Mouse (Mus musculus) lung, embryonic 15.5 days (tissue): ENCODE results near the gene Ly6g6f. TPM values are rescaled to one million over a fixed set of nuclear protein-coding genes. Genes with fewer than 3 reads are reported as not detected.

ENCODE experiments used
- ATAC-seq: fragments of 200-750 bp; cut with Nextera tagmentation; 2 replicates; pipeline ENCODE4 v1.8.0; 2017; ENCODE audit warnings: moderate number of reproducible peaks, borderline replicate concordance; ENCODE audit not compliant: low FRiP score, low TSS enrichment; ENCODE audit errors: extremely low read depth
- H3K27ac ChIP-seq: fragments of 300-500 bp; sonication (generic); 2 replicates; pipeline ENCODE4 v1.5.1; 2015; ENCODE audit warnings: moderate library complexity, mild to moderate bottlenecking, inconsistent platforms
- H3K27me3 ChIP-seq: fragments of 300-500 bp; sonication (generic); 2 replicates; pipeline ENCODE4 v1.6.1; 2015; ENCODE audit warnings: inconsistent platforms
- H3K36me3 ChIP-seq: fragments of 300-500 bp; sonication (generic); 2 replicates; pipeline ENCODE4 v1.6.1; 2015; ENCODE audit warnings: inconsistent platforms
- H3K4me1 ChIP-seq: fragments of 300-500 bp; sonication (generic); 2 replicates; pipeline ENCODE4 v1.6.1; 2015; ENCODE audit warnings: inconsistent platforms
- H3K4me2 ChIP-seq: fragments of 300-500 bp; sonication (generic); 2 replicates; pipeline ENCODE4 v1.6.1; 2015; ENCODE audit warnings: inconsistent platforms, mild to moderate bottlenecking, moderate library complexity
- H3K4me3 ChIP-seq: fragments of 300-500 bp; sonication (generic); 2 replicates; pipeline ENCODE4 v1.5.1; 2015; ENCODE audit warnings: mild to moderate bottlenecking, inconsistent platforms
- H3K9ac ChIP-seq: fragments of 300-500 bp; sonication (generic); 2 replicates; pipeline ENCODE4 v1.6.1; 2015; ENCODE audit warnings: inconsistent platforms
- H3K9me3 ChIP-seq: fragments of 300-500 bp; sonication (generic); 2 replicates; pipeline ENCODE4 v1.6.1; 2016; ENCODE audit warnings: inconsistent platforms
- WGBS: fragments of 180-500 bp; shearing (Covaris S2); methylation state at CpG from one replicate; pipeline ENCODE4 v1.1.7; 2015; 5-methylcytosine and 5-hydroxymethylcytosine counted together
- polyA plus RNA-seq: library from polyadenylated mRNA; unstranded; fragments of >200 nt; fragmentation: Nextera tagmentation; extraction: Ambion mirVana; gene quantifications from 2 replicates; pipeline ENCODE4 v1.2.1, GENCODE M21; 2015

Gene Ly6g6f
- polyA plus RNA-seq, 1 experiment from 2014 or later: 0.51 TPM

- no peaks in the 10 kb centered on the region for H3K9me3 ChIP-seq
- H3K4me2 ChIP-seq: no peak overlapping the region
- peaks cover 8% of the 10 kb centered on the region for H3K4me1 ChIP-seq
- H3K4me3 ChIP-seq: no peak overlapping the region
- no peak overlapping the region for H3K9ac ChIP-seq
- no peaks in the 10 kb centered on the region for H3K36me3 ChIP-seq
- H3K27me3 ChIP-seq: peaks cover 11% of the 10 kb centered on the region
- ATAC-seq: no peak
- peak overlapping the region; percentile 29 for H3K27ac ChIP-seq
- WGBS: 64% methylated on average over 9 of the region's 9 CpGs
Observed at GRCm38 (mm10) chr17:35071454-35071853, 14.0 kb downstream of the Ly6g6f start.

GRCm38 (mm10) chr17:35070556-35071229, 14.7 kb downstream of the Ly6g6f start:
- WGBS: 38% methylated on average over 6 of the region's 6 CpGs
- Histone ChIP-seq H3K9me3 (no peaks in the 10 kb centered on the region), H3K27ac (peak overlapping the region; percentile 71)

GRCm38 (mm10) chr17:35068213-35068914, 17.0 kb downstream of the Ly6g6f start:
- 59% methylated on average over 17 of the region's 17 CpGs for WGBS

More at GRCm38 (mm10) chr17:35070556-35071229, 14.7 kb downstream of the Ly6g6f start:
- peaks cover 13% of the 10 kb centered on the region for H3K27me3 ChIP-seq
- peak; percentile 57 for ATAC-seq
- no peaks in the 10 kb centered on the region for H3K36me3 ChIP-seq
- H3K9ac ChIP-seq: no peak overlapping the region
- peaks cover 10% of the 10 kb centered on the region for H3K4me1 ChIP-seq
- H3K4me3 ChIP-seq: no peak overlapping the region
- H3K4me2 ChIP-seq: no peak overlapping the region

GRCm38 (mm10) chr17:35066084-35066483, 19.3 kb downstream of the Ly6g6f start, which contains the start of gene Mpig6b:
Gene Mpig6b, minus strand, starts transcription at chr17:35066184.
- peaks cover 13% of the 10 kb centered on the region for H3K27me3 ChIP-seq
- peak within 1 kb of the TSS; percentile 91 for H3K27ac ChIP-seq
- H3K9me3 ChIP-seq: no peaks in the 10 kb centered on the region
- H3K9ac ChIP-seq: peak within 1 kb of the TSS; percentile 7
- H3K4me3 ChIP-seq: peak within 1 kb of the TSS; percentile 38
- H3K4me2 ChIP-seq: peak within 1 kb of the TSS; percentile 71
- 46% methylated on average over 10 of the region's 10 CpGs for WGBS
- peaks cover 20% of the 10 kb centered on the region for H3K4me1 ChIP-seq
- no peak for ATAC-seq
- H3K36me3 ChIP-seq: peaks cover 14% of the 10 kb centered on the region

More at GRCm38 (mm10) chr17:35068213-35068914, 17.0 kb downstream of the Ly6g6f start:
- Histone ChIP-seq H3K27ac (no peak overlapping the region), H3K4me3 (no peak overlapping the region), H3K9me3 (no peaks in the 10 kb centered on the region), H3K4me1 (peaks cover 26% of the 10 kb centered on the region), H3K27me3 (peaks cover 13% of the 10 kb centered on the region), H3K9ac (no peak overlapping the region), H3K4me2 (no peak overlapping the region), H3K36me3 (no peaks in the 10 kb centered on the region)
- no peak for ATAC-seq

GRCm38 (mm10) chr17:35064951-35065947, 20.2 kb downstream of the Ly6g6f start, which contains the start of gene Ly6g6c:
Gene Ly6g6c, plus strand, starts transcription at chr17:35065388.
- peak within 1 kb of the TSS; percentile 91 for H3K27ac ChIP-seq
- H3K4me3 ChIP-seq: peak within 1 kb of the TSS; percentile 38
- H3K27me3 ChIP-seq: peaks cover 13% of the 10 kb centered on the region
- 3% methylated on average over 48 of the region's 48 CpGs for WGBS
- peak; percentile 82 for ATAC-seq
- peak within 1 kb of the TSS; percentile 7 for H3K9ac ChIP-seq
- peaks cover 29% of the 10 kb centered on the region for H3K4me1 ChIP-seq
- H3K4me2 ChIP-seq: peak within 1 kb of the TSS; percentile 71
- no peaks in the 10 kb centered on the region for H3K9me3 ChIP-seq
- H3K36me3 ChIP-seq: peaks cover 20% of the 10 kb centered on the region

- no peak overlapping the region; the same call in 1 of the 2 replicates for H3K9ac ChIP-seq
- H3K4me2 ChIP-seq: peak overlapping the region; percentile 71
- peak overlapping the region; percentile 91 for H3K27ac ChIP-seq
- H3K4me3 ChIP-seq: peak overlapping the region; percentile 38
- H3K9me3 ChIP-seq: no peaks in the 10 kb centered on the region
- WGBS: 34% methylated on average over 10 of the region's 10 CpGs
- no peak for ATAC-seq
- peaks cover 13% of the 10 kb centered on the region for H3K27me3 ChIP-seq
- peaks cover 32% of the 10 kb centered on the region for H3K4me1 ChIP-seq
- H3K36me3 ChIP-seq: peaks cover 20% of the 10 kb centered on the region
Observed at GRCm38 (mm10) chr17:35064378-35064877, 21.0 kb downstream of the Ly6g6f start.

- Histone ChIP-seq H3K4me1 (peaks cover 35% of the 10 kb centered on the region), H3K9ac (no peak overlapping the region), H3K4me2 (no peak overlapping the region), H3K27ac (no peak overlapping the region), H3K4me3 (no peak overlapping the region), H3K36me3 (peaks cover 20% of the 10 kb centered on the region), H3K9me3 (no peaks in the 10 kb centered on the region), H3K27me3 (peaks cover 13% of the 10 kb centered on the region)
- ATAC-seq: no peak
- 82% methylated on average over 3 of the region's 3 CpGs for WGBS
Observed at GRCm38 (mm10) chr17:35063466-35063865, 21.9 kb downstream of the Ly6g6f start.

- Histone ChIP-seq H3K4me3 (no peak overlapping the region), H3K9me3 (no peaks in the 10 kb centered on the region), H3K27ac (no peak overlapping the region), H3K4me2 (peak overlapping the region; percentile 81; the same call in 1 of the 2 replicates), H3K36me3 (peaks cover 40% of the 10 kb centered on the region), H3K4me1 (peaks cover 40% of the 10 kb centered on the region), H3K9ac (no peak overlapping the region), H3K27me3 (peaks cover under 1% of the 10 kb centered on the region)
- 81% methylated on average over 8 of the region's 8 CpGs for WGBS
- no peak for ATAC-seq
Observed at GRCm38 (mm10) chr17:35061299-35061698, 24.1 kb downstream of the Ly6g6f start.

- Histone ChIP-seq H3K27ac (no peak overlapping the region), H3K4me3 (peak overlapping the region; percentile 77), H3K36me3 (peaks cover 44% of the 10 kb centered on the region)
Observed at GRCm38 (mm10) chr17:35060737-35061297, 24.6 kb downstream of the Ly6g6f start.

GRCm38 (mm10) chr17:35060071-35060470, 25.3 kb downstream of the Ly6g6f start:
- H3K9ac ChIP-seq: peak overlapping the region; percentile 79
- H3K9me3 ChIP-seq: no peaks in the 10 kb centered on the region
- ATAC-seq: no peak
- peaks cover 30% of the 10 kb centered on the region for H3K4me1 ChIP-seq
- no peak overlapping the region for H3K27ac ChIP-seq
- 15% methylated on average over 14 of the region's 14 CpGs for WGBS
- peaks cover 52% of the 10 kb centered on the region for H3K36me3 ChIP-seq
- peak overlapping the region; percentile 77 for H3K4me3 ChIP-seq
- peak overlapping the region; percentile 81 for H3K4me2 ChIP-seq
- no peaks in the 10 kb centered on the region for H3K27me3 ChIP-seq

More at GRCm38 (mm10) chr17:35060737-35061297, 24.6 kb downstream of the Ly6g6f start:
- no peaks in the 10 kb centered on the region for H3K9me3 ChIP-seq
- H3K4me1 ChIP-seq: peaks cover 37% of the 10 kb centered on the region
- 57% methylated on average over 22 of the region's 22 CpGs for WGBS
- H3K4me2 ChIP-seq: peak overlapping the region; percentile 81
- H3K27me3 ChIP-seq: no peaks in the 10 kb centered on the region
- ATAC-seq: no peak
- no peak overlapping the region; the same call in 1 of the 2 replicates for H3K9ac ChIP-seq
